ENCODE assay signal across 10 mouse cellular contexts in genomic region chr17:86965121-86965520, GRCm38 (mm10). TPM values are rescaled to one million over a fixed set of nuclear protein-coding genes. Genes with fewer than 3 reads are reported as not detected.
DNase-seq lines count a peak whose midpoint lies in the region; ATAC-seq and TF ChIP-seq lines count a peak whose summit lies in the region.
"Had no signal": no experiment of that assay in that cellular context is flagged by ENCODE, and none has a peak within 500 bp of the region (broad histone marks: within the 10 kb centered on the region; RNA-seq: fewer than 3 reads in every experiment).

No protein-coding gene starts in this region.

- peak overlapping the region; percentile 51 for H3K9ac ChIP-seq in heart, adult 2 months (ENCODE audit: low read depth, low read length)
- peak overlapping the region; percentile 70 for H3K9ac ChIP-seq in heart, embryonic 16.5 days (ENCODE audit: low read length)
- no peak overlapping the region for H3K9ac ChIP-seq in liver, embryonic 16.5 days (ENCODE audit: low read depth, low read length)
- H3K9ac ChIP-seq: liver, embryonic 14.5 days had no signal

- intact Hi-C loops in heart, adult 2 months (cut with DNase I): loop anchor here (10.0 kb wide), 1 partner anchor 480 kb away; the partner anchor contains the start of gene Calm2
- intact Hi-C loops in heart, postnatal 10 days (cut with DNase I): loop anchor here (10.0 kb wide), 1 partner anchor 60 kb away; the partner anchor contains the start of genes Cript and Pigf

- H3K27ac ChIP-seq in heart, adult 2 months: peak overlapping the region; percentile 96
- peak overlapping the region; percentile 98 for H3K27ac ChIP-seq in heart, embryonic 16.5 days (ENCODE audit: low read length)
- H3K27ac ChIP-seq in liver, embryonic 16.5 days (ENCODE audit: low read length): no peak overlapping the region
- H3K27ac ChIP-seq: liver, embryonic 14.5 days had no signal

- H3K4me3 ChIP-seq in heart, adult 2 months: peak overlapping the region; percentile 79; the same call in 1 of the 2 replicates
- H3K4me3 ChIP-seq in E14TG2a.4 (replicated peaks; ENCODE audit: low read length): peak overlapping the region; percentile 84; the same call in 1 of the 2 replicates
- peak overlapping the region; percentile 90 for H3K4me3 ChIP-seq in heart, embryonic 16.5 days (ENCODE audit: low read length)
- no peak overlapping the region for H3K4me3 ChIP-seq in liver, embryonic 16.5 days (ENCODE audit: low read depth, low read length)

- 71% methylated on average over 8 of the region's 8 CpGs for WGBS in heart, adult 2 months
- WGBS in heart, embryonic 16.5 days: 70% methylated on average over 8 of the region's 8 CpGs
- 73% methylated on average over 8 of the region's 8 CpGs for WGBS in liver, embryonic 16.5 days (ENCODE audit: insufficient replicate concordance)

- peak overlapping the region; percentile 71 for H3K4me2 ChIP-seq in heart, embryonic 16.5 days (ENCODE audit: low read depth, low read length)
- H3K4me2 ChIP-seq in liver, embryonic 16.5 days (ENCODE audit: low read depth, low read length): peak overlapping the region; percentile 68; the same call in 1 of the 2 replicates

- H3K79me2 ChIP-seq in heart, adult 2 months (replicated peaks; ENCODE audit: control insufficient read depth, insufficient read depth, low read length): 0 out of 2 replicates have a peak, but pooled peaks cover 2% of the 10 kb centered on the region

- no peak for ATAC-seq in heart, embryonic 16.5 days (replicated peaks; ENCODE audit: extremely low read depth, insufficient read depth, low FRiP score)
- ATAC-seq in liver, embryonic 16.5 days (ENCODE audit: low read depth): no peak

- no peak for TF ChIP-seq POLR2A in heart, adult 2 months (IDR thresholded peaks at IDR 0.05; ENCODE audit: insufficient read depth, low read depth, low read length)

- peaks cover 17% of the 10 kb centered on the region for H3K4me1 ChIP-seq in heart, adult 2 months (ENCODE audit: control insufficient read depth, insufficient read depth, low read length)
- H3K4me1 ChIP-seq in E14TG2a.4 (replicated peaks; ENCODE audit: low read depth, low read length): peaks cover 52% of the 10 kb centered on the region
- peaks cover 70% of the 10 kb centered on the region for H3K4me1 ChIP-seq in heart, embryonic 16.5 days (ENCODE audit: control insufficient read depth, insufficient read depth, low read length)
- H3K4me1 ChIP-seq in liver, embryonic 16.5 days (ENCODE audit: control insufficient read depth, low read depth, low read length): peaks cover 4% of the 10 kb centered on the region; the same call in 1 of the 2 replicates

- no peak for DNase-seq in heart, adult 2 months
- DNase-seq in heart, postnatal 10 days: no peak
- DNase-seq in adrenal gland, postnatal 14 days: no peak
- no peak for DNase-seq in thymus, postnatal 0 days (ENCODE audit: low spot score)
- DNase-seq in lung, postnatal 14 days: no peak

- H3K27me3 ChIP-seq in heart, adult 2 months (ENCODE audit: control insufficient read depth, insufficient read depth, low read length): no peaks in the 10 kb centered on the region
- peaks cover 21% of the 10 kb centered on the region for H3K27me3 ChIP-seq in E14TG2a.4 (ENCODE audit: insufficient read depth, low read length)
- H3K27me3 ChIP-seq in heart, embryonic 16.5 days (ENCODE audit: control insufficient read depth, insufficient read depth, low read length): no peaks in the 10 kb centered on the region
- peaks cover 30% of the 10 kb centered on the region for H3K27me3 ChIP-seq in liver, embryonic 16.5 days (ENCODE audit: control insufficient read depth, insufficient read depth, low read depth, low read length)

- no peak for TF ChIP-seq CTCF in heart, adult 2 months (IDR thresholded peaks at IDR 0.05)
- no peak for TF ChIP-seq CTCF in E14TG2a.4 (conservative IDR thresholded peaks at IDR 0.05; ENCODE audit: low read length)

- peaks cover 7% of the 10 kb centered on the region; the same call in 1 of the 2 replicates for H3K36me3 ChIP-seq in heart, adult 2 months (ENCODE audit: control insufficient read depth, insufficient read depth, low read length)
- H3K36me3 ChIP-seq in E14TG2a.4 (ENCODE audit: insufficient read depth, low read length): peaks cover 9% of the 10 kb centered on the region
- peaks cover 3% of the 10 kb centered on the region; the same call in 1 of the 2 replicates for H3K36me3 ChIP-seq in heart, embryonic 16.5 days (ENCODE audit: control insufficient read depth, insufficient read depth)
- no peaks in the 10 kb centered on the region for H3K36me3 ChIP-seq in liver, embryonic 16.5 days (ENCODE audit: control insufficient read depth, insufficient read depth)

- TF ChIP-seq EP300 in heart, adult 2 months (IDR thresholded peaks at IDR 0.05; ENCODE audit: insufficient read depth, low read depth, low read length): no peak

- no peaks in the 10 kb centered on the region for H3K9me3 ChIP-seq in E14TG2a.4 (ENCODE audit: low read length)
- H3K9me3 ChIP-seq in heart, embryonic 16.5 days (replicated peaks; ENCODE audit: control insufficient read depth, low read length): no peaks in the 10 kb centered on the region
- H3K9me3 ChIP-seq in liver, embryonic 16.5 days (replicated peaks; ENCODE audit: control insufficient read depth, low read length): no peaks in the 10 kb centered on the region

RNA-seq across cellular contexts. Expression of gene Rhoq, which starts 2.2 kb away (rescaled TPM):
- 100 to 1,000 TPM; 119 to 138 TPM for total RNA-seq in heart, adult 2 months (2021)
- polyA plus RNA-seq in heart, adult 2 months (2012; rRNA removed): 70.7 and 118 TPM in 2 replicates
- total RNA-seq in heart, postnatal 10 days (2021): 100 to 1,000 TPM; 168 to 176 TPM
- 19.9 and 20.4 TPM in 2 replicates for polyA plus RNA-seq in heart, embryonic 16.5 days (2015; fragmentation: Nextera tagmentation; extraction: Ambion mirVana)
- polyA plus RNA-seq in liver, embryonic 16.5 days (2015; fragmentation: Nextera tagmentation; extraction: Ambion mirVana): 0.86 and 1.1 TPM in 2 replicates
- total RNA-seq in adrenal gland, postnatal 14 days (2021): 89.9 and 90.8 TPM in 2 replicates
- polyA plus RNA-seq in thymus, postnatal 0 days (2015; fragmentation: Nextera tagmentation; extraction: Ambion mirVana): 3.1 and 3.8 TPM in 2 replicates

RNA-seq across cellular contexts. Expression of gene Atp6v1e2, which starts 17.4 kb away (rescaled TPM):
- total RNA-seq in heart, adult 2 months (2021): not detected
- polyA plus RNA-seq in heart, adult 2 months (2012; rRNA removed): not detected in 2 replicates
- not detected for total RNA-seq in heart, postnatal 10 days (2021)
- not detected in 2 replicates for polyA plus RNA-seq in heart, embryonic 16.5 days (2015; fragmentation: Nextera tagmentation; extraction: Ambion mirVana)
- not detected in 2 replicates for polyA plus RNA-seq in liver, embryonic 16.5 days (2015; fragmentation: Nextera tagmentation; extraction: Ambion mirVana)
- not detected in 2 replicates for total RNA-seq in adrenal gland, postnatal 14 days (2021)
- not detected in 2 replicates for polyA plus RNA-seq in thymus, postnatal 0 days (2015; fragmentation: Nextera tagmentation; extraction: Ambion mirVana)
- total RNA-seq: gastrocnemius, adult 18-20 months had no signal
- polyA plus RNA-seq: liver, embryonic 14.5 days had no signal

RNA-seq across cellular contexts. Expression of gene Tmem247, which starts 48.0 kb away (rescaled TPM):
- not detected for total RNA-seq in heart, adult 2 months (2021)
- polyA plus RNA-seq in heart, adult 2 months (2012; rRNA removed): 0.26 TPM in 1 of 2 replicates, not detected in the other
- not detected for total RNA-seq in heart, postnatal 10 days (2021)
- not detected in 2 replicates for polyA plus RNA-seq in heart, embryonic 16.5 days (2015; fragmentation: Nextera tagmentation; extraction: Ambion mirVana)
- polyA plus RNA-seq in liver, embryonic 16.5 days (2015; fragmentation: Nextera tagmentation; extraction: Ambion mirVana): not detected in 2 replicates
- not detected in 2 replicates for total RNA-seq in adrenal gland, postnatal 14 days (2021)
- polyA plus RNA-seq in thymus, postnatal 0 days (2015; fragmentation: Nextera tagmentation; extraction: Ambion mirVana): not detected in 2 replicates
- total RNA-seq: gastrocnemius, adult 18-20 months had no signal
- polyA plus RNA-seq: liver, embryonic 14.5 days had no signal
